Mouse (Mus musculus) E14TG2a.4 (cell line): ENCODE data around the gene Setdb1.
A peak's percentile ranks its signal among the peaks of the same experiment; 100 is the strongest.
"Not testable (repeated sequence)": the region's sequence is repeated elsewhere in the genome, so short reads cannot be mapped to it uniquely, and the experiment has no call there.

Experiments used
- H3K27me3 ChIP-seq: 2 replicates; pipeline ENCODE4 v1.6.1; 2014; ENCODE audit warnings: low read length, control low read depth; ENCODE audit not compliant: insufficient read depth
- H3K36me3 ChIP-seq: 2 replicates; pipeline ENCODE4 v1.6.1; 2014; ENCODE audit warnings: low read length, control low read depth; ENCODE audit not compliant: insufficient read depth
- H3K4me1 ChIP-seq: replicated peaks from 2 replicates; pipeline ENCODE4 v1.6.1; 2014; ENCODE audit warnings: low read depth, low read length, control low read depth
- H3K4me3 ChIP-seq: replicated peaks from 2 replicates; pipeline ENCODE4 v1.5.1; 2014; ENCODE audit warnings: mild to moderate bottlenecking, low read length
- H3K9me3 ChIP-seq: 2 replicates; pipeline ENCODE4 v1.6.1; 2014; ENCODE audit warnings: low read length, control low read depth
- CTCF ChIP-seq: conservative IDR thresholded peaks from 2 replicates; pipeline ENCODE4 v1.5.1; 2014; ENCODE audit warnings: low read length
- NANOG ChIP-seq: IDR thresholded peaks from 2 replicates; pipeline ENCODE4 v1.6.1; 2014; ENCODE audit warnings: borderline replicate concordance, low read length, mixed read lengths
- POU5F1 ChIP-seq: IDR thresholded peaks from 2 replicates; pipeline ENCODE4 v1.6.1; 2014; ENCODE audit warnings: low read length, borderline replicate concordance

Setdb1 gene

DNA sequence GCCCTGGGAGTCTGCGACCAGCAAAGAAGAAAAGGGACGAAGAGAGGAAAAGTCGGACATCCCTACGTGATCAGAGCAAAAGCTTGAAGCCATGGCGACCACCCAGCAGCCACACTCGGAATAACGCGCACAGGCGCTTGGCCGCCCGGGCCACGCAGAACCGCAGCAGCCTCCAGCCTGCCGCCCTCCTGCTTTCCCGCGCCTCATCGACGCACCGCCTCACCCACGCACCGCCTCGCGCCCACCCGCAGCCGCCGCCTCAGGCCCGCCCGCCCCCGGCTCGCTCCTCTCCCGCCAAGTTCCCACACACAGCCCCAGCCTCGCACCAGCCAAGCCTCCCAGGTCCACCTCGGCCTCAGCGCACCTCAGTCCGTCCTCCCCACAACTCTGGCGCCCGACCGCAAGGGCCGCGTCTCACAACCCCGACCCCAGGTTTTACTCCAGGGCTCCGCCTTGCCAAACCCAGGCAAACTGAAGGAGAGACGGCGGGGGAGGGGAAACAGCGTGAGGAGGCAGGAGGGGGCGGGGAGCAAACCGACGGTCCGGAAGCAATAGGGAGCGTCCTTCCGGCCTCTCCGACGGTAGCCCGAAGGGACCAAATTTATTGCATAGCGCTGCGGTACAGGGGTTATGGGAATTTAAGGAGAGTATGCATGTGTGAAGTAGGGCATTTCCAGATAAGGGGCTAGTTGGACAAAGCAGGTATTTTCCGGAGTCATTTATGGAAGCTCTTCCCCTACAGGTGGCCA, at the start of gene Setdb1:
Gene Setdb1, minus strand, starts transcription at position 502 of the 749 bp plus-strand sequence.
- Histone ChIP-seq H3K4me1 (peaks cover 14% of the 10 kb centered on the region), H3K36me3 (peaks cover 27% of the 10 kb centered on the region), H3K4me3 (peak within 1 kb of the TSS; percentile 75)
- not testable (repeated sequence) for H3K9me3 ChIP-seq, H3K27me3 ChIP-seq

DNA sequence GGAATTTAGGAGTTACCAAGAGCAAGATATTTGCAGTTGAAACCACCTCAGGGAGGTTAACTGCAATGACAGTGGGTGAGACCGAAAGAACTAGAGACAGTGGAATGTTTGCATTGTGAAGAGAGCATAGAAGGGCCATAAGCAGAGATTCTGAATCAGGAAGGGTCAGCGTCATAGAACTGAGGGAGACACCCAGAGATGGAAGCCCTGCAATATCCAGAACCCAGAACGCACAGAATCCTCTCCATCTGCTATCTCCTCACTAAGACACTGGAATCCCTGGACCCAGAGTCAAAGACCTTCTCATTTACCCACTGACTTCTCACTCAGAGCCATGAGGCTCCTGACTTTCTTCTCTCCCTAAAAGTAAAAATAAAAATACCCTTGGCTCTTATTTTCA, 45.7 kb upstream of the Setdb1 start, which contains the start of gene 4930558C23Rik:
Gene 4930558C23Rik, minus strand, starts transcription at position 101 of the 400 bp plus-strand sequence.
- Histone ChIP-seq H3K27me3 (no peaks in the 10 kb centered on the region), H3K4me1 (peaks cover 7% of the 10 kb centered on the region), H3K9me3 (peaks cover 9% of the 10 kb centered on the region), H3K36me3 (no peaks in the 10 kb centered on the region), H3K4me3 (no peak within 1 kb of the TSS)
- TF ChIP-seq POU5F1 (no peak), NANOG (no peak)

DNA sequence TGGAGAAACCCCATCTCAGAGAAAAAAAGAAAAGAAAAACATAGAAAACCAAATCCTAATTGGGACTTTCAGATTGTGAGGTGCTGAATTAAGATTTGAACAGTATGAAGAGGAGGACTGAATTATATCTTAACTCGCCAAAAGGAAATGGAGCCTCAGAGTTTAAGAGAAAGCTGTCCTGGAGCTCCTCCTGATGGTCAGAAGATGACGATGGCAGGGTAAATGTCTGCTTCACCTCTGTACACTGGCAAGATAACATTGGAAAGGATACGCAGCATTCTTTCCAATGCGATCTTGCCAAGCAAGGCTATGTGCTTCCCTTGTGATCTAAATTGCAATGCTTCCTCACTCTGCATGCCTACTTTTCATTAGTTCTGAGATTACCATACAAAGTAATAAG, 37.4 kb upstream of the Setdb1 start:
- Histone ChIP-seq H3K27me3 (no peaks in the 10 kb centered on the region), H3K4me3 (no peak overlapping the region), H3K4me1 (no peaks in the 10 kb centered on the region), H3K9me3 (no peaks in the 10 kb centered on the region), H3K36me3 (no peaks in the 10 kb centered on the region)
- TF ChIP-seq CTCF (peak; percentile 45), NANOG (no peak), POU5F1 (no peak)

DNA sequence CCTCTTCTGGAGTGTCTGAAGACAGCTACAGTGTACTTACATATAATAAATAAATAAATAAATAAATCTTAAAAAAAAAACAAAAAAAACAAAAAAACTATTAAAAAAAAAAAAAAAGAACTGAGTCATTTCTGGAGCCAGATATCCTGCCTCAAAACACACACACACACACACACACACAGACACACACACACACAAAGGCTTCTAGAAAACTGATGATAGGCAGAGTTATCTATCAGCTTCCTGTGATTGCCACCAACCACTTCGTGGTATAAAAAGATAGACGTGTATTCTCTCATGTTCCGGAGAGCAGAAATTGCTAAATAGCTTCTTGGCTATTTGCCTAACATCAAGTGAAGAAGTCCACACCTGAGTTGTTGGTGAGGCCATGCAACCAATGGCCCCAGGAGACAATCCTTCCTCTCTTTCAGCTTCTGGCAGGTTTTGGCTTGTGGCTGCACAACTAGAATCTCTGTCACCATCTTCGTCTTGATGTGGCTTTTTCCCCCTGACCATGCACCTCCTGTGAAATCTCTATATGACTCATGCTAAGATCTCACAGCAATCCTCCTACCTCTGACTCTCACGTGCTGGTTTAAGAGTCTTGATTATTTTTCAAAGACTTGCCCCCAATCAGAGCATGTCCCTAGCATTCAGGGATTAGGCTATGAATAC, 28.5 kb upstream of the Setdb1 start:
- H3K36me3 ChIP-seq, result no peaks in the 10 kb centered on the region
- peaks cover 14% of the 10 kb centered on the region; the same call in 1 of the 2 replicates for H3K9me3 ChIP-seq
- no peaks in the 10 kb centered on the region for H3K4me1 ChIP-seq
- no peaks in the 10 kb centered on the region for H3K27me3 ChIP-seq
- no peak overlapping the region for H3K4me3 ChIP-seq
- TF ChIP-seq NANOG (no peak), CTCF (no peak), POU5F1 (no peak)

DNA sequence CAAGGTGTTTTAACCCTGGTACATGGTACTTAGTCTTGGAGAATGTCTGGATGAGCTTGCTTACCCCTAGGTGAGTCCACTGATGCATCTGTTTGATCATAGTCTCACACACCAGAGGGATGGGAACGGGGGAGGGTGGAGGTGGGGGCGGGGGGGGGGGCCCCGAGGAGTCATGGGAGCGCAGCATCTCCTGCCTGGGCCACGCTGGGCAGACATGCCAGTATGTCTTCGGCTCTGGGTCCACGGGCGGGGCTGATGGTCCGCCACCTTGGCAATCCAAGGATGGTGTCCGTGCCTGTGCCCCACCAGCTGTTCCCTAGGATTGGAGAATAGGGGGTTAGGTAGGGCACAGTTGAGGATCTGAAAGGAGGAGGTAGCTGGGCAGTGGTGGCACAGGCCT, 16.2 kb upstream of the Setdb1 start:
- Histone ChIP-seq H3K4me3 (no peak overlapping the region), H3K27me3 (no peaks in the 10 kb centered on the region), H3K9me3 (peaks cover 61% of the 10 kb centered on the region), H3K36me3 (no peaks in the 10 kb centered on the region), H3K4me1 (peaks cover 7% of the 10 kb centered on the region)
- TF ChIP-seq POU5F1, result no peak
- TF ChIP-seq CTCF, result no peak
- TF ChIP-seq NANOG, result no peak

DNA sequence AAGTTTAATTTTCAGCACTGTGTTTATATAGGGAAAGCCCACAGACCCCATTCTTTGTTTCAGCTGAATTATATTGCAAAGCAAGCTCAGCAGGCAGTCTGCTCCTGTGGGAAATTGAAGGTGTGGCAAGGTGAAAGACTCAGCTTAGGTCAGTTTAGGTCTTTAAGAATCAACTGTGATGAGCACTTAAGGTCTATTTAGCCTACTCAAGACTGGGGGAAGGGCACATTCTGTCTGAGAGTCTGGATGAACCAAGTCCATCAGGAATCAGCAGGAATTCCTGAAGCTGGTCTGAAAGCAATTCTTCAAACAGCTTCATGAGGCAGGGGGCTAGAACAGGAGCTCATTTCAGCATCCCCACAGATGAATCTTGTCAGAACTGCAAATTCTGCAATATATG, 13.1 kb upstream of the Setdb1 start:
- H3K4me3 ChIP-seq, result no peak overlapping the region
- TF ChIP-seq POU5F1, result no peak
- peak; percentile 89 for TF ChIP-seq NANOG
- TF ChIP-seq CTCF, result no peak
- H3K4me1 ChIP-seq, result peaks cover 7% of the 10 kb centered on the region
- no peaks in the 10 kb centered on the region for H3K36me3 ChIP-seq
- H3K27me3 ChIP-seq, result no peaks in the 10 kb centered on the region
- H3K9me3 ChIP-seq, result peaks cover 32% of the 10 kb centered on the region

DNA sequence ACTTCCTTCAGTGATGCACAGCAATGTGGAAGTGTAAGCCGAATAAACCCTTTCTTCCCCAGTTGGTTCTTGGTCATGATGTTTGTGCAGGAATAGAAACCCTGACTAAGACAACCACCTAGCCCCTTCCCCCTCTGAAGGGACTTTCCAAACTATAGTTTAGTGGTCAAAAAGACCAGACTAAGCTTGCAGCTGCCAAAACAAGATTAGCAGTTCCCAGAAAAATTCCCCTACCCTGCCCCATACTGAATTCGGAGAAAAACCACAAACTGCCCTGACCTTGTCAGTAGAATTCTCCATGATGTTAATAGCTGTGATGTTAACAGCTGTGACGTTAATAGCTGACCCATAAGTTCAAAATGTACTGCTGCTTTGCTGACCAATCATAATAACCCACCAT, 3.3 kb upstream of the Setdb1 start:
- H3K4me1 ChIP-seq, H3K36me3 ChIP-seq, H3K9me3 ChIP-seq, H3K27me3 ChIP-seq, H3K4me3 ChIP-seq: not testable (repeated sequence)

DNA sequence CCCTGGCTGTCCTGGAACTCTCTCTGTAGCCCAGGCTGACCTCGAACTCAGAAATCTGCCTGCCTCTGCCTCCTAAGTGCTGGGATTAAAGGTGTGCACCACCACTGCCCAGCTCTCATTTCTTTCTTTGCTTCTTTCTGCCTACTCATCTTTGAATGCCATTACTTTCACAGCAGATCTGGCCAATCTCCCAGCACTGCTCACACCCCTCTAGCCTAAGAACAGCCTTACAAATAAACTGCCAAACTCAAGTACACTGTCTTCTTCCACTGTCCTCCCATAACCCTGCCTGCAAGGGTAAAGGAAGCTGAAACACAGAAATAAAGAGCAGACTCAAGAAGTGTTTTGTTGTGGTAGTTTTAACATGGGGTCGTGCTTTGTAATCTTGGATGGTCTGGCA, 744 bp upstream of the Setdb1 start:
- peaks cover 19% of the 10 kb centered on the region for H3K36me3 ChIP-seq
- H3K4me1 ChIP-seq, result peaks cover 8% of the 10 kb centered on the region
- no peak overlapping the region for H3K4me3 ChIP-seq
- no peak for TF ChIP-seq CTCF
- TF ChIP-seq NANOG, result no peak
- no peak for TF ChIP-seq POU5F1
- H3K27me3 ChIP-seq, result no peaks in the 10 kb centered on the region
- H3K9me3 ChIP-seq, result no peaks in the 10 kb centered on the region

DNA sequence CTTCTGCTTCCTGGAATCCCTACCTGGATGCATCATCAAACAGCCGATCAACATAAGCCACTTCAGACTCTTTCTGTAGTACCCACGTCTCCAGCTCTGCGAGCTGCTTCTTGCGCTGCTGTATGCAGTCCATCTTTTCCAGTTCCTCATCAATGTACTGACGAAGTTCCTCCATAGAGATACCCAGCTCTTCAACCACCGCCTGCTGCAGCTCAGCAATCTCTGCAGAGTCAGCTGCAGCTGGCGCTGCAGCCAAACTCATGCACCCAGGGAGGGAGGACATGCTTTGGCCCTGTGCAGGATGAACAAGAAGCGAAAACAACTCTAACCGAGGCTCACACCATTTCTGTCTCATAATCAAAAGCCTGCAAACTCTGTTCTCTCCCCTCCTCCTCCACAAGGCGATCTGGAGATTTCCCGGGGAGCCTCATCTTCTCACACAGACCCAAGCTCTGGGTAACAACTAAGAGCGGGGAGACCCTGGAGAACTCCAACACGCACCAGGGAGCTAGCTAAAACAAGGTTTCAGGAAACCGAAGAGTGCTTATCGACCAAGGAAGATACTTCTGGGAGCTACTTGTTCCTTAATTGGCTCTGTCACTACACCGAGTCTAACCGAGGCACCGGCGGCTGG, 974 bp downstream of the Setdb1 start:
- H3K9me3 ChIP-seq, H3K27me3 ChIP-seq: not testable (repeated sequence)
- Histone ChIP-seq H3K36me3 (peaks cover 34% of the 10 kb centered on the region), H3K4me1 (peaks cover 14% of the 10 kb centered on the region), H3K4me3 (peak overlapping the region; percentile 75)
